Mouse (Mus musculus): Measurements from ENCODE around the gene 1700016H13Rik. TPM values are rescaled to one million over a fixed set of nuclear protein-coding genes. Genes with fewer than 3 reads are reported as not detected.

Gene 1700016H13Rik
- polyA plus RNA-seq, 1 experiment: not detected

DNA sequence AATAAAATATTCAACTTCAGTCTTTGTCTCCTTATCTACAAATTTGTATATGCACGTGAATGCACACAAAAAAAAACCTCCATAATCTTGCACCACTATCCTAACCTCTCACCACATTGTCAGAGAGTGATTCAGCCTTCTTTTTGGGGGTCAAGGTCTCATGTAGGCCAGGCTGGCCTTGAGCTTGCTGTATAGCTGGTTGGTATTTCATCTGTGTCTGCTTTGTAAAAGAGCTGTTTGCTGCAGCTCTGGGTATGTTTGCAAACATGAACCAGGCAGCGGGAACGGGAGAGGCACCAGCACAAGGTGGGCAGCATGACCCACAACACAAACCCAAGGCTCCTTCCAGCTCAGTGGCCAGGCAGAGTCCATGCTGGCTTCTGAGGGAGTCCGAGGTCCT is 17.8 kb upstream of the 1700016H13Rik start:
- Histone ChIP-seq H3K27me3 (ENCODE audit: control insufficient read depth, insufficient read depth, insufficient read length) (no peaks in the 10 kb centered on the region), H3K36me3 (ENCODE audit: control insufficient read depth, insufficient read depth) (no peaks in the 10 kb centered on the region)

DNA sequence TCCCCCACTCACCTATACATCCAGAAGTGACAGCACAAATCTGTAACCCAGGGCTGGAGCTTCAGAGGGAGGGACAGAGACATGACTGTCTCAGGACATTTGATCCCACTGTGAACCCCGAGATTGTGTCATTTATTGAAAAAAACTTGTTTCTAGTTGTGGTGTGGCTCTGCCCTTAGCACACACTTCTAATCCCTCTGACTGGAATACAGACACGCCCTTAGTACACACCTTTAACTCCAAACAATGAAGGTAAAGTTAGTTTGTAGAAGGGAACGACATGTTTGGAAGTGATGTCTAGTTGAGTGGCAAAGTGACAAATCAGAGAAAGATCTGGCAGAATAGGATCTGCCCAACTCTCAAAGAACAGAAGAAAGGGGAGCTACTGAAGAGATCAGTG is 16.0 kb upstream of the 1700016H13Rik start:
- no peaks in the 10 kb centered on the region for H3K79me2 ChIP-seq (ENCODE audit: control insufficient read depth, insufficient read depth)
- no peaks in the 10 kb centered on the region for H3K36me3 ChIP-seq (ENCODE audit: control insufficient read depth, insufficient read depth)
- H3K79me3 ChIP-seq (ENCODE audit: low read depth): no peaks in the 10 kb centered on the region
- TF ChIP-seq FOSL1 (IDR thresholded peaks at IDR 0.05; ENCODE audit: insufficient read depth, low read length, poor library complexity, severe bottlenecking) (no peak), CTCF (IDR thresholded peaks at IDR 0.05; ENCODE audit: control insufficient read depth, insufficient read depth, insufficient read length) (no peak)
- no peak overlapping the region for H3ac ChIP-seq (ENCODE audit: control insufficient read depth, insufficient read length, low read depth)
- H3K4me3 ChIP-seq (ENCODE audit: insufficient read depth, poor library complexity, severe bottlenecking): no peak overlapping the region
- no peaks in the 10 kb centered on the region for H3K27me3 ChIP-seq (ENCODE audit: control insufficient read depth, insufficient read depth, insufficient read length)

More for the DNA sequence above, 17.8 kb upstream of the 1700016H13Rik start:
- no peak for TF ChIP-seq FOSL1 (IDR thresholded peaks at IDR 0.05; ENCODE audit: insufficient read depth, low read length, poor library complexity, severe bottlenecking)
- TF ChIP-seq MYOG (IDR thresholded peaks at IDR 0.05; ENCODE audit: control insufficient read depth, extremely low read depth, insufficient read length): no peak
- Histone ChIP-seq H3K79me2 (ENCODE audit: control insufficient read depth, insufficient read depth) (no peaks in the 10 kb centered on the region), H3K4me3 (ENCODE audit: insufficient read depth, poor library complexity, severe bottlenecking) (no peak overlapping the region), H3ac (ENCODE audit: control insufficient read depth, insufficient read length, low read depth) (no peak overlapping the region), H3K79me3 (ENCODE audit: low read depth) (no peaks in the 10 kb centered on the region)

DNA sequence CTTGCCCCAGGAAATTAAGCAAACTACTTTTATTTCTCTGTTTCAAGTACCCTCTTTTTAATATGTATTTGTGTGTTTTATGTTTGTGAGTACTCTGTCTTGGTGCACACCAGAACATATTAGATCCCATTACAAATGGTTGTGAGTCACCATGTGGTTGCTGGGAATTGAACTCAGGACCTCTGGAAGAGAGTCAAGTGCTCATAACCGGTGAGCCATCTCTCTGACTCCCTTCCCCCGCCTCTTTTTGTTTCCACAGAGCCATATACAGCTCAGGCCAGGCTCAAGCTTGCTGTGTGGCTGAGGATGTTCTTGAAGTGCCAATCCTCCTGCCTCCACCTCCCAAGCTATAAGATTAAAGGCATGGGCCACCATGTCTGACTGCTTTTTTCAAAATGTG is 10.1 kb upstream of the 1700016H13Rik start:
- no peaks in the 10 kb centered on the region for H3K79me2 ChIP-seq (ENCODE audit: control insufficient read depth, insufficient read depth)
- H3K4me3 ChIP-seq (ENCODE audit: insufficient read depth, poor library complexity, severe bottlenecking): no peak overlapping the region
- H3K27me3 ChIP-seq (ENCODE audit: control insufficient read depth, insufficient read depth, insufficient read length): peaks cover 4% of the 10 kb centered on the region
- H3K79me3 ChIP-seq (ENCODE audit: low read depth): no peaks in the 10 kb centered on the region
- TF ChIP-seq CEBPB (IDR thresholded peaks at IDR 0.05; ENCODE audit: low read depth) (no peak), MYOD1 (IDR thresholded peaks at IDR 0.05; ENCODE audit: control insufficient read depth, insufficient read length, low read depth) (no peak), MYOG (IDR thresholded peaks at IDR 0.05; ENCODE audit: control insufficient read depth, extremely low read depth, insufficient read length) (no peak)
- no peaks in the 10 kb centered on the region for H3K36me3 ChIP-seq (ENCODE audit: control insufficient read depth, insufficient read depth)
- H3ac ChIP-seq (ENCODE audit: control insufficient read depth, insufficient read length, low read depth): no peak overlapping the region

DNA sequence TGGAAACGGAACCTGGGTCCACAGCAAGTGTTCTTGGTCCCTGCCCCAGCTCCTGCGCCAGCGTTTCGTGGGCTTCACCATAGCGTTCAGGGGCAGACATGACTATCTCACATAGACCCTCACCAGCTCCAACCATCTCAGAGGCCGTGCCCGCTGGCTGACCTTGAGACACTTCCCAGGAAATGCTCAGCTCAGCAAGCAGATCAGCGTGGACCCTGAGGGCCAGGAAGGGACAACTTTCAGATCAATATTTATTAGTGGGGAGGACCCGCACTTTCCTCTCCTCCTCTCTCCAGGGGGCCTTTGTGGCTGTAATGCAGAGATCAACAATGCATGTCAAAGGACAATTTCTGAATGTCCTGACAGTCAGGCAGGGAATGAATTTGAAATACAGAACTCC is 9.1 kb upstream of the 1700016H13Rik start:
- Histone ChIP-seq H3K79me2 (ENCODE audit: control insufficient read depth, insufficient read depth) (no peaks in the 10 kb centered on the region), H3K4me3 (ENCODE audit: insufficient read depth, poor library complexity, severe bottlenecking) (no peak overlapping the region), H3K27me3 (ENCODE audit: control insufficient read depth, insufficient read depth, insufficient read length) (peaks cover 5% of the 10 kb centered on the region), H3ac (ENCODE audit: control insufficient read depth, insufficient read length, low read depth) (no peak overlapping the region), H3K79me3 (ENCODE audit: low read depth) (no peaks in the 10 kb centered on the region), H3K36me3 (ENCODE audit: control insufficient read depth, insufficient read depth) (no peaks in the 10 kb centered on the region)
- TF ChIP-seq CTCF (IDR thresholded peaks at IDR 0.05; ENCODE audit: control insufficient read depth, insufficient read depth, insufficient read length) (no peak), MAX (IDR thresholded peaks at IDR 0.05) (no peak), USF1 (IDR thresholded peaks at IDR 0.05; ENCODE audit: low read depth) (no peak), CEBPB (IDR thresholded peaks at IDR 0.05; ENCODE audit: low read depth) (no peak), FOSL1 (IDR thresholded peaks at IDR 0.05; ENCODE audit: insufficient read depth, low read length, poor library complexity, severe bottlenecking) (no peak)

DNA sequence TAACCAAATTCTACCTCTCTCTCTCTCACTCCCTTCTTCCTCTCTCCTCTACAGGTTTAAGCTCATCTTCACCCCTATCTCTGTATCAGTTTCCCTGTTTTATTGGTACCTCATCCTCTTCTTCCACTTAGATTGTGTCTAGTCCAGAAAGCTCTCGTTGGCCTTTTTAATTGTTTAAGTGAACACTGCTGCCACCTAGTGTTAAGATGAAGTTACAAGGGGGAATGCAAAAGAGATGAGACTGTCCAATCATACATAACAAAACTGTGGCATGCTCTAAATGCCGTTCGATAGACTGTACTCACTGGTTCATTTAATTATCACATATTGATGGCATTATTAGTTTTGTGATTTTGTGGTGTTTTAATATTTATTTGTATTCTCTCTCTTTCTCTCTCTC is 3.8 kb upstream of the 1700016H13Rik start:
- Histone ChIP-seq H3K36me3 (ENCODE audit: control insufficient read depth, insufficient read depth) (no peaks in the 10 kb centered on the region), H3K27me3 (ENCODE audit: control insufficient read depth, insufficient read depth, insufficient read length) (peaks cover 5% of the 10 kb centered on the region), H3ac (ENCODE audit: control insufficient read depth, insufficient read length, low read depth) (no peak overlapping the region), H3K79me3 (ENCODE audit: low read depth) (no peaks in the 10 kb centered on the region), H3K79me2 (ENCODE audit: control insufficient read depth, insufficient read depth) (no peaks in the 10 kb centered on the region), H3K4me3 (ENCODE audit: insufficient read depth, poor library complexity, severe bottlenecking) (no peak overlapping the region)
- peak; percentile 1 for TF ChIP-seq CTCF (IDR thresholded peaks at IDR 0.05; ENCODE audit: control insufficient read depth, insufficient read depth, insufficient read length)
- no peak for TF ChIP-seq MYOG (IDR thresholded peaks at IDR 0.05; ENCODE audit: control insufficient read depth, extremely low read depth, insufficient read length)
- TF ChIP-seq CEBPB (IDR thresholded peaks at IDR 0.05; ENCODE audit: low read depth): no peak

DNA sequence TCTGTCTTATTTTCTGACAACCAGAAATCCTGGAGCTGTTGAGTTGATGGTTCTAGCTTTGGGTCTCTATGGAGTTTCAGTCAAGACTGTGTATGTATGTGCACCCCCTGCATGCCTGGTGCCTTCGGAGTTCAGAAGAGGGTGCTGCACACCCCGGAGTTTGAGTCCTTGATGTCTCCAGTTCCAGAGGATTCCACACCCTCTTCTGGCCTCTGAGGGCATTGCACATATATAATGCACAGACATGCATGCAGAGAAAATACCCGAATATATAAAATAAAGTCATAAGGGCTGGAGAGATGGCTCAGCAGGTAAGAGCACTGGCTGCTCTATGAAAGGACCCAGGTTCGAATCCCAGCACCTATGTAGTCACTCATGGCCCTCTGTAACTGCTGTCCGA is 3.1 kb upstream of the 1700016H13Rik start:
- H3K27me3 ChIP-seq (ENCODE audit: control insufficient read depth, insufficient read depth, insufficient read length): peaks cover 5% of the 10 kb centered on the region
- H3ac ChIP-seq (ENCODE audit: control insufficient read depth, insufficient read length, low read depth): no peak overlapping the region
- H3K36me3 ChIP-seq (ENCODE audit: control insufficient read depth, insufficient read depth): no peaks in the 10 kb centered on the region
- no peak for TF ChIP-seq MAX (IDR thresholded peaks at IDR 0.05)
- no peak for TF ChIP-seq FOSL1 (IDR thresholded peaks at IDR 0.05; ENCODE audit: insufficient read depth, low read length, poor library complexity, severe bottlenecking)
- TF ChIP-seq MYOG (IDR thresholded peaks at IDR 0.05; ENCODE audit: control insufficient read depth, extremely low read depth, insufficient read length): no peak
- TF ChIP-seq MYOD1 (IDR thresholded peaks at IDR 0.05; ENCODE audit: control insufficient read depth, insufficient read length, low read depth): no peak
- no peak for TF ChIP-seq CTCF (IDR thresholded peaks at IDR 0.05; ENCODE audit: control insufficient read depth, insufficient read depth, insufficient read length)
- no peak for TF ChIP-seq USF1 (IDR thresholded peaks at IDR 0.05; ENCODE audit: low read depth)
- TF ChIP-seq CEBPB (IDR thresholded peaks at IDR 0.05; ENCODE audit: low read depth): no peak
- H3K79me3 ChIP-seq (ENCODE audit: low read depth): no peaks in the 10 kb centered on the region
- no peaks in the 10 kb centered on the region for H3K79me2 ChIP-seq (ENCODE audit: control insufficient read depth, insufficient read depth)
- H3K4me3 ChIP-seq (ENCODE audit: insufficient read depth, poor library complexity, severe bottlenecking): no peak overlapping the region

All from C2C12 (cell line).